Mouse (Mus musculus) spleen, postnatal 4 days (tissue): ENCODE data around the gene Fgf7.

Experiments used
- DNase-seq, 2 experiments: peaks; one replicate each; pipeline ENCODE4 v3.0.0; 2022; ENCODE audit warnings: low spot score in 2 of 2

Gene Fgf7

GRCm38 (mm10) chr2:126061037-126061773 lies 26.7 kb downstream of the Fgf7 start:
- DNase-seq = no peak

- DNase-seq = no peak
Measured at GRCm38 (mm10) chr2:126062876-126063275, 28.4 kb downstream of the Fgf7 start.

- no peak for DNase-seq
Measured at GRCm38 (mm10) chr2:126064814-126065213, 30.4 kb downstream of the Fgf7 start.

- no peak for DNase-seq
Measured at GRCm38 (mm10) chr2:126065303-126065856, 30.9 kb downstream of the Fgf7 start.

GRCm38 (mm10) chr2:126069740-126070139 lies 35.3 kb downstream of the Fgf7 start:
- no peak for DNase-seq

GRCm38 (mm10) chr2:126073744-126074143 lies 39.3 kb downstream of the Fgf7 start:
- DNase-seq = no peak

GRCm38 (mm10) chr2:126076506-126076905 lies 42.0 kb downstream of the Fgf7 start:
- no peak for DNase-seq

GRCm38 (mm10) chr2:126079086-126079485 lies 44.6 kb downstream of the Fgf7 start:
- no peak for DNase-seq

GRCm38 (mm10) chr2:126084326-126084725 lies 49.9 kb downstream of the Fgf7 start:
- no peak for DNase-seq

GRCm38 (mm10) chr2:126086187-126086586 lies 51.7 kb downstream of the Fgf7 start:
- no peak for DNase-seq

GRCm38 (mm10) chr2:126090432-126090831 lies 56.0 kb downstream of the Fgf7 start:
- no peak for DNase-seq

GRCm38 (mm10) chr2:126094616-126095015 lies 60.2 kb downstream of the Fgf7 start:
- no peak for DNase-seq
